Mouse (Mus musculus): ENCODE data around the gene Farp2.

GRCm38 (mm10) chr1:93521491-93521890 lies 9.6 kb downstream of the Farp2 start:
- TF ChIP-seq CTCF (IDR thresholded peaks at IDR 0.05; ENCODE audit: insufficient read depth, low read length) (no peak), POLR2A (IDR thresholded peaks at IDR 0.05; ENCODE audit: borderline replicate concordance, extremely low read depth, low read depth, low read length) (no peak)
